Mouse (Mus musculus) neural tube, embryonic 11.5 days (tissue): ENCODE data around the gene Il13ra2. TPM values are rescaled to one million over a fixed set of nuclear protein-coding genes. Genes with fewer than 3 reads are reported as not detected.
"Not testable (repeated sequence)": the region's sequence is repeated elsewhere in the genome, so short reads cannot be mapped to it uniquely, and the experiment has no call there.

Experiments used
- ATAC-seq: fragments of 200-750 bp; cut with Nextera tagmentation; 2 replicates; pipeline ENCODE4 v1.8.0; 2017; ENCODE audit warnings: moderate number of reproducible peaks, mild to moderate bottlenecking, moderate TSS enrichment, moderate library complexity; ENCODE audit not compliant: insufficient read depth, low FRiP score, low TSS enrichment
- DNase-seq: peaks from one replicate; pipeline ENCODE4 v3.0.0-alpha.2; 2015; ENCODE audit warnings: low spot score
- H3K27ac ChIP-seq: fragments of 300-500 bp; sonication (generic); 2 replicates; pipeline ENCODE4 v1.5.1; 2014; ENCODE audit warnings: low read depth, mild to moderate bottlenecking, low read length
- H3K27me3 ChIP-seq: fragments of 300-500 bp; sonication (generic); 2 replicates; pipeline ENCODE4 v1.6.1; 2014; ENCODE audit warnings: mild to moderate bottlenecking, low read length, mixed read lengths; ENCODE audit not compliant: control insufficient read depth, insufficient read depth
- H3K36me3 ChIP-seq: fragments of 300-500 bp; sonication (generic); 2 replicates; pipeline ENCODE4 v1.6.1; 2014; ENCODE audit warnings: mild to moderate bottlenecking, low read length, moderate library complexity, mixed read lengths; ENCODE audit not compliant: control insufficient read depth, insufficient read depth
- H3K4me1 ChIP-seq: fragments of 300-500 bp; sonication (generic); 2 replicates; pipeline ENCODE4 v1.6.1; 2014; ENCODE audit warnings: low read length, mixed read lengths; ENCODE audit not compliant: control insufficient read depth, insufficient read depth
- H3K4me2 ChIP-seq: fragments of 300-500 bp; sonication (generic); 2 replicates; pipeline ENCODE4 v1.6.1; 2014; ENCODE audit warnings: low read depth, mild to moderate bottlenecking, moderate library complexity
- H3K4me3 ChIP-seq: fragments of 300-500 bp; sonication (generic); 2 replicates; pipeline ENCODE4 v1.5.1; 2014; ENCODE audit warnings: low read depth, low read length
- H3K9ac ChIP-seq: fragments of 300-500 bp; sonication (generic); 2 replicates; pipeline ENCODE4 v1.6.1; 2014; ENCODE audit warnings: mild to moderate bottlenecking, low read length
- H3K9me3 ChIP-seq: fragments of 300-500 bp; sonication (generic); 2 replicates; pipeline ENCODE4 v1.6.1; 2016; ENCODE audit warnings: low read length; ENCODE audit not compliant: control insufficient read depth
- WGBS: fragments of 180-500 bp; shearing (Covaris S2); extraction: QIAGEN DNeasy Blood & Tissue Kit; methylation state at CpG from one replicate; pipeline ENCODE4 v1.1.7; 2014; 5-methylcytosine and 5-hydroxymethylcytosine counted together
- polyA plus RNA-seq: library from polyadenylated mRNA; unstranded; fragments of >200 nt; fragmentation: Nextera tagmentation; extraction: Ambion mirVana; gene quantifications from 2 replicates; pipeline ENCODE4 v1.2.1, GENCODE M21; 2014

Il13ra2 gene
- polyA plus RNA-seq = not detected in 2 replicates

DNA sequence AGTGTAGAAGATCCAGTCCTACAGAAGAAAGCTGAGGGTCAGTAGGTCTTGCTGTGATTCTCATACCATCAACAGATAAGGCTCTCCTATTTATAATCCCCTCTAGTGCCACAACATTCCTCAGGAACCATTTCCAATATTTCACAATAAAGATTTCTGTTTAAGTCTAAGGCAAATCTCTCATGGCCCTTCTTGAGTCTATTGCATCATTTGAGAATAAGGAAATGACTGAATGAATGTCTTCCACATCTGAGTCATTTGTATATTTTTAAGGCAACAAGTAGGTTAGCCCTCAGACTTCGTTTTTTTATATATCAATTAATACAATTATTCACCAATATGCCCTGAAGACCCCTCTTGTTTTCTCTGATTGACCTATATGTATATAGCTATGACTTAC, at the start of gene Il13ra2:
Gene Il13ra2 (minus strand): TSS at position 64 of the 400 bp plus-strand sequence.
- Histone ChIP-seq H3K4me1 (no peaks in the 10 kb centered on the region), H3K9me3 (no peaks in the 10 kb centered on the region), H3K27me3 (no peaks in the 10 kb centered on the region), H3K4me2 (no peak within 1 kb of the TSS), H3K27ac (no peak within 1 kb of the TSS), H3K9ac (no peak within 1 kb of the TSS), H3K4me3 (no peak within 1 kb of the TSS), H3K36me3 (no peaks in the 10 kb centered on the region)
- ATAC-seq (no peak), DNase-seq (no peak)
- WGBS = 73% methylated on average over 1 of the region's 1 CpGs

DNA sequence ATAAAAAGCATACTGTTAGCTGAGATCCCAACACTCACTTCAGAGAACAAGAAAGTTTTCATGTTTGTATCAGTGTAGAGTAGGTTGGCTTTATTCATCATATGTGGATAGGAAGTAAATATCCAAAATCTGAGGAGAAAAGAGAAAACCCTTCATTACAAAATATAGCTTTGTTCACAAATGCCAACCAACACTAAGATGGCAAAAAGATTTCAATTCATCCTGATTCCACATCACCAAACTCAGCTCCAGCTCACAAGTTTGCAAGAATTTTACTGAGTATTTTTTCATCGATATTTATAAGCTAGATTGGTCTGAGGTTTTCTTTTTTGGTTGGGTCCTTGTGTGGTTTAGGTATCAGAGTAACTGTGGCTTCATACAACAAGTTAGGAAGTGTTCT, 24.6 kb upstream of the Il13ra2 start, which contains the start of gene Vmn1r239-ps:
Gene Vmn1r239-ps (minus strand): TSS at position 101 of the 400 bp plus-strand sequence.
- H3K9me3 ChIP-seq, H3K4me3 ChIP-seq, H3K9ac ChIP-seq, H3K27ac ChIP-seq, DNase-seq, H3K4me2 ChIP-seq, H3K36me3 ChIP-seq, ATAC-seq, H3K27me3 ChIP-seq, H3K4me1 ChIP-seq: not testable (repeated sequence)
- 82% methylated on average over 1 of the region's 1 CpGs for WGBS

DNA sequence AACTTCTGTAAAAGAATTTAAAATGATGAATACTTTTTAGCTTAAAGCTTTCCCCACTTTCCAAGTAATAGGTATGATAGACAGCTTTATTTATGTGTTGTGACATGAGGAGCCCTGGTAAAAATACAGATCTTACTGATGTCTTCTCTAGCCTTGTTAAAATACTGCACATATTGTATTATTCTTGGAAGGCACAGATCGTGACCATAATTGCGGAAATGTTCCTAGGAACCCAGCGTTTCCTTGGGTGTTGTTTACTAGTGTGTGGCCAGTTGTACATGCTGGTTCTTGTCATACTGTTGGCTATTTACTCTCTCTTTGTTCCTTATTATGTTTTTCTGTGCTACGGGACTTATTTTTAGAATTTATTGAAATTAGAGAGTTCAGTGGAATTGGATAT, 14.4 kb upstream of the Il13ra2 start:
- H3K4me3 ChIP-seq = no peak overlapping the region
- 93% methylated on average over 4 of the region's 4 CpGs for WGBS
- no peaks in the 10 kb centered on the region for H3K9me3 ChIP-seq

DNA sequence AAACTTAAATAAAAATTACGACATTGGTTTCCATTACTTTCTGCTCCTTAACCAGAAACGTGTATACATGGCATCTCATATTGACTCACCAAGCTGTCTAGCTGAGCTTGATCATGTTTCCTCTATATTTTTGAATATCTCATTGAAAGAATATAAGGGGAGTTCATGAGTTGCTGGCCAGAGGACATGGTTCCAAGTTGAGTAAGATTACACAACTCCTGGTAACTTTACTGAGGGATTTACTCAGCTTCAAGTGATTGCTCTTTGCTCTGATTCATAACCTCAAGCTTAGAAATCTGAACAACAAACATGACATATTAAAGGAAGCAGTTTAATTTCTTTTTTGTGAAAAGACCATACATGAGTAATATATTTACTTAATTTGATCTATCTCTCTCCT, 6.4 kb upstream of the Il13ra2 start:
- H3K4me3 ChIP-seq = no peak overlapping the region
- no peaks in the 10 kb centered on the region for H3K36me3 ChIP-seq
- ATAC-seq = no peak
- H3K4me2 ChIP-seq = no peak overlapping the region
- no peak for DNase-seq
- H3K4me1 ChIP-seq = no peaks in the 10 kb centered on the region
- no peak overlapping the region for H3K27ac ChIP-seq
- H3K9me3 ChIP-seq = no peaks in the 10 kb centered on the region
- H3K9ac ChIP-seq = no peak overlapping the region
- H3K27me3 ChIP-seq = no peaks in the 10 kb centered on the region
- 85% methylated on average over 2 of the region's 2 CpGs for WGBS

More for the DNA sequence above, 14.4 kb upstream of the Il13ra2 start:
- H3K4me1 ChIP-seq = no peaks in the 10 kb centered on the region
- H3K9ac ChIP-seq = no peak overlapping the region
- no peak overlapping the region for H3K27ac ChIP-seq
- H3K36me3 ChIP-seq = no peaks in the 10 kb centered on the region
- H3K4me2 ChIP-seq = no peak overlapping the region
- no peak for ATAC-seq
- H3K27me3 ChIP-seq = no peaks in the 10 kb centered on the region
- no peak for DNase-seq

DNA sequence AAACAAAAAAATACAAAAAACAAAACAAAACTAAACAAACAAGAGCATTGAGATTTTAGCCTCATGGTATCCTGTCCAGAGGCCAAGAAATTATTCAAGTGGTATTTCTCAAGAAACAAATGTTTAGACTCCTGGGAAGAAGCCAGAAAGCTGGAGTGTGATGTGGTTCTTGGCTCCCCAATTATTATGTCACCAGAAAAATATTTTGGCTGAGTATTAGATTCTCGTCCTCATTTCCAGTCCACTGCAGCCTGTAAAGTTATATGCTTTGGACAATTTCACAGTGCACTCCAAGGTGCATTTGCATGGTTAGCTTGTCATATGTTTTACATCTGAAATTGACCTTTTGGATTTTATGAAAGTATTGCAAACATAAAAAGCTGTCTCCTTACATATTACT, 761 bp upstream of the Il13ra2 start:
- Histone ChIP-seq H3K36me3 (no peaks in the 10 kb centered on the region), H3K4me1 (no peaks in the 10 kb centered on the region), H3K4me2 (no peak overlapping the region), H3K9ac (no peak overlapping the region), H3K9me3 (no peaks in the 10 kb centered on the region), H3K27ac (no peak overlapping the region), H3K4me3 (no peak overlapping the region), H3K27me3 (no peaks in the 10 kb centered on the region)
- WGBS = 80% methylated on average over 1 of the region's 1 CpGs
- DNase-seq = no peak
- no peak for ATAC-seq

DNA sequence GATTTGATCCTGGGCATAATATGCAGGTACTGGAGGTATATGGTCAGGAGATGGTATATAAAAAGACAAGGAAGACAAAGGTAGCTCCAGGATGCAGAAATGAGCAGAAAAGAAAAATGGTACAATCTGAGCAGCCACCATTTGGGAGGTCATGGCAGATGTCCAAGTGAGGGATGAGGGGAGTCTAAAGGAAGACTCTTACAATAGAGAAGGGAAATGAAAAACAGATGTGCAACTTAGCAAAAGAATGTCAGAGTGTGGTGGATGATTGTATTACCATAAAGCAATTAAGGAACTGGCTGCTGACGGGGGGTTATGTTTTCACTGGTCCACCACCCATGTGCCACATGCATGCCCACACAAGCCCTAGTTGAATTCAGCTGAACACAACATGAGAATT, 35.5 kb downstream of the Il13ra2 start:
- Histone ChIP-seq H3K4me1 (no peaks in the 10 kb centered on the region), H3K9ac (no peak overlapping the region), H3K27me3 (no peaks in the 10 kb centered on the region), H3K4me2 (no peak overlapping the region), H3K36me3 (no peaks in the 10 kb centered on the region), H3K9me3 (no peaks in the 10 kb centered on the region), H3K4me3 (no peak overlapping the region), H3K27ac (no peak overlapping the region)
- WGBS = 70% methylated on average over 1 of the region's 1 CpGs
- ATAC-seq (no peak), DNase-seq (peak; percentile 11)

DNA sequence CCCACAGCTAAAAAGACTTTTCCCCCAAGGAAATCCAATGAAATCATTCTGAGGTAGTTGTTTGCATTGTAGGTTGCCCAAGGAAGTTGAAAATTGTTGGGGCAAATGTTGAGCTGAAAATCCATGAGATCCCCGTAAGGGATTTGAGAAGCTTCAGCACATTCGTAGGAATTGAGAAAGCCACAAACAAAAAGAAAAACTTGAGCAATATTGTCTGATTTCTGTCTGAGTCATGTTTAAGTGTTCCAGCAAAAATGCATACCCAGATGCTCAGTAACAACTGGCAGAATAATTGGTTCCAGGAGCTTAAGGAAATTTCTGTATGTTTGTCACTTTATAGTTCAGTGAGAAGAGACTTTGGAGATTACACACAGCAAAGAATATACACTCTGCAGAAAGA, 79.8 kb downstream of the Il13ra2 start:
- no peak overlapping the region for H3K4me3 ChIP-seq
- no peak overlapping the region for H3K9ac ChIP-seq
- no peaks in the 10 kb centered on the region for H3K27me3 ChIP-seq
- no peaks in the 10 kb centered on the region for H3K4me1 ChIP-seq
- H3K27ac ChIP-seq = no peak overlapping the region
- no peaks in the 10 kb centered on the region for H3K36me3 ChIP-seq
- DNase-seq (no peak), ATAC-seq (no peak)
- H3K9me3 ChIP-seq = no peaks in the 10 kb centered on the region
- 88% methylated on average over 2 of the region's 2 CpGs for WGBS
- H3K4me2 ChIP-seq = no peak overlapping the region

Other genes with a start within 250 kb of the Il13ra2 start
- gene Vmn1r239-ps, start 24.5 kb upstream of the Il13ra2 start, polyA plus RNA-seq = not detected in 2 replicates
- gene Lrch2, start 124.9 kb upstream of the Il13ra2 start, polyA plus RNA-seq = 9.3 and 11.0 TPM in 2 replicates